Mouse (Mus musculus) lung, postnatal 0 days (tissue): Measurements from ENCODE around the gene Adam6b.

Experiments
- CTCF ChIP-seq: IDR thresholded peaks from 2 replicates; pipeline ENCODE4 v1.5.1; 2016; ENCODE audit warnings: antibody characterized with exemption, mild to moderate bottlenecking
- EP300 ChIP-seq: IDR thresholded peaks from 2 replicates; pipeline ENCODE4 v1.6.1; 2016; ENCODE audit warnings: antibody characterized with exemption, mild to moderate bottlenecking, control low read depth

- no peak for TF ChIP-seq CTCF
- no peak for TF ChIP-seq EP300
These were observed 7.2 kb upstream of the Adam6b start for GRCm38 (mm10) chr12:113482147-113482546.
